Mouse (Mus musculus) forebrain, embryonic 14.5 days (tissue): Measurements from ENCODE around the gene Lhfp. TPM values are rescaled to one million over a fixed set of nuclear protein-coding genes. Genes with fewer than 3 reads are reported as not detected.
"Not testable (repeated sequence)": the region's sequence is repeated elsewhere in the genome, so short reads cannot be mapped to it uniquely, and the experiment has no call there.

Experiments
- ATAC-seq: fragments of 200-750 bp; cut with Nextera tagmentation; 2 replicates; pipeline ENCODE4 v1.8.0; 2017; ENCODE audit warnings: mild to moderate bottlenecking, moderate library complexity
- DNase-seq: peaks from one replicate; pipeline ENCODE4 v3.0.0-alpha.2; 2015; ENCODE audit warnings: low spot score
- H3K27ac ChIP-seq: fragments of 300-500 bp; sonication (generic); 2 replicates; pipeline ENCODE4 v1.5.1; 2014; ENCODE audit warnings: low read depth, mild to moderate bottlenecking, control low read depth, low read length, moderate library complexity
- H3K27me3 ChIP-seq: fragments of 300-500 bp; sonication (generic); replicated peaks from 2 replicates; pipeline ENCODE4 v1.6.1; 2014; ENCODE audit warnings: low read length, control low read depth, mixed read lengths; ENCODE audit not compliant: control insufficient read depth, insufficient read depth
- H3K36me3 ChIP-seq: fragments of 300-500 bp; sonication (generic); 2 replicates; pipeline ENCODE4 v1.6.1; 2014; ENCODE audit warnings: low read length, control low read depth; ENCODE audit not compliant: control insufficient read depth, insufficient read depth
- H3K4me1 ChIP-seq: fragments of 300-500 bp; sonication (generic); 2 replicates; pipeline ENCODE4 v1.6.1; 2014; ENCODE audit warnings: antibody characterized with exemption, low read length, control low read depth; ENCODE audit not compliant: control insufficient read depth, insufficient read depth
- H3K4me2 ChIP-seq: fragments of 300-500 bp; sonication (generic); 2 replicates; pipeline ENCODE4 v1.6.1; 2014; ENCODE audit warnings: mild to moderate bottlenecking, control low read depth, low read length
- H3K4me3 ChIP-seq: fragments of 300-500 bp; sonication (generic); 2 replicates; pipeline ENCODE4 v1.5.1; 2014; ENCODE audit warnings: low read depth, low read length, control low read depth
- H3K9ac ChIP-seq: fragments of 300-500 bp; sonication (generic); 2 replicates; pipeline ENCODE4 v1.6.1; 2014; ENCODE audit warnings: mild to moderate bottlenecking, low read length, control low read depth, moderate library complexity
- H3K9me3 ChIP-seq: fragments of 300-500 bp; sonication (generic); replicated peaks from 2 replicates; pipeline ENCODE4 v1.6.1; 2016; ENCODE audit warnings: low read length, control low read depth, mixed read lengths; ENCODE audit not compliant: control insufficient read depth
- WGBS: fragments of 180-500 bp; shearing (Covaris S2); extraction: QIAGEN DNeasy Blood & Tissue Kit; methylation state at CpG from one replicate; pipeline ENCODE4 v1.1.7; 2014; 5-methylcytosine and 5-hydroxymethylcytosine counted together
- polyA plus RNA-seq: library from polyadenylated mRNA; unstranded; fragments of >200 nt; fragmentation: Nextera tagmentation; extraction: Ambion mirVana; gene quantifications from 2 replicates; pipeline ENCODE4 v1.2.1, GENCODE M21; 2014

Lhfp gene
- polyA plus RNA-seq, 1 experiment from 2014 or later, result 37.4 TPM

- no peak for DNase-seq
- H3K36me3 ChIP-seq, result no peaks in the 10 kb centered on the region
- H3K27me3 ChIP-seq, result no peaks in the 10 kb centered on the region
- peaks cover 20% of the 10 kb centered on the region for H3K4me1 ChIP-seq
- 92% methylated on average over 3 of the region's 3 CpGs for WGBS
- no peak overlapping the region for H3K4me2 ChIP-seq
- no peak overlapping the region for H3K27ac ChIP-seq
- H3K9me3 ChIP-seq, result no peaks in the 10 kb centered on the region
- no peak overlapping the region for H3K4me3 ChIP-seq
- no peak overlapping the region for H3K9ac ChIP-seq
- no peak for ATAC-seq
These were observed 58.9 kb downstream of the Lhfp start for GRCm38 (mm10) chr3:53100210-53100609.

- no peak overlapping the region for H3K27ac ChIP-seq
- H3K36me3 ChIP-seq, result no peaks in the 10 kb centered on the region
- WGBS, result 12% methylated on average over 6 of the region's 6 CpGs
- no peak overlapping the region for H3K4me3 ChIP-seq
- DNase-seq, result no peak
- no peaks in the 10 kb centered on the region for H3K27me3 ChIP-seq
- ATAC-seq, result no peak
- no peak overlapping the region for H3K9ac ChIP-seq
- peaks cover 20% of the 10 kb centered on the region for H3K4me1 ChIP-seq
- no peak overlapping the region for H3K4me2 ChIP-seq
- H3K9me3 ChIP-seq, result no peaks in the 10 kb centered on the region
These were observed 59.5 kb downstream of the Lhfp start for GRCm38 (mm10) chr3:53100803-53101202.

- Histone ChIP-seq H3K36me3 (no peaks in the 10 kb centered on the region), H3K4me1 (peaks cover 20% of the 10 kb centered on the region), H3K27ac (no peak overlapping the region), H3K4me3 (no peak overlapping the region), H3K27me3 (no peaks in the 10 kb centered on the region), H3K9ac (no peak overlapping the region), H3K9me3 (no peaks in the 10 kb centered on the region), H3K4me2 (no peak overlapping the region)
- DNase-seq, result no peak
- 44% methylated on average over 6 of the region's 6 CpGs for WGBS
- ATAC-seq, result no peak
These were observed 60.4 kb downstream of the Lhfp start for GRCm38 (mm10) chr3:53101711-53102110.

- H3K9ac ChIP-seq, result 0 out of 2 replicates have a peak overlapping the region, but pooled peaks have one; percentile 3
- no peaks in the 10 kb centered on the region for H3K27me3 ChIP-seq
- 0 out of 2 replicates have a peak, but pooled peaks have one; percentile 50 for ATAC-seq
- 0 out of 2 replicates have a peak overlapping the region, but pooled peaks have one; percentile 18 for H3K27ac ChIP-seq
- no peak for DNase-seq
- peaks cover 20% of the 10 kb centered on the region for H3K4me1 ChIP-seq
- 16% methylated on average over 5 of the region's 5 CpGs for WGBS
- no peak overlapping the region for H3K4me2 ChIP-seq
- H3K9me3 ChIP-seq, result no peaks in the 10 kb centered on the region
- no peak overlapping the region for H3K4me3 ChIP-seq
- no peaks in the 10 kb centered on the region for H3K36me3 ChIP-seq
These were observed 60.9 kb downstream of the Lhfp start for GRCm38 (mm10) chr3:53102131-53102756.

GRCm38 (mm10) chr3:53102757-53103153, 61.4 kb downstream of the Lhfp start:
- 34% methylated on average over 12 of the region's 12 CpGs for WGBS

GRCm38 (mm10) chr3:53108594-53109373, 67.5 kb downstream of the Lhfp start:
- Histone ChIP-seq H3K9me3 (no peaks in the 10 kb centered on the region), H3K4me3 (no peak overlapping the region), H3K27ac (no peak overlapping the region), H3K36me3 (no peaks in the 10 kb centered on the region), H3K27me3 (no peaks in the 10 kb centered on the region), H3K4me2 (no peak overlapping the region), H3K4me1 (no peaks in the 10 kb centered on the region), H3K9ac (no peak overlapping the region)
- DNase-seq (no peak), ATAC-seq (no peak)
- WGBS, result 37% methylated on average over 11 of the region's 11 CpGs

More at GRCm38 (mm10) chr3:53102757-53103153, 61.4 kb downstream of the Lhfp start:
- Histone ChIP-seq H3K27ac (no peak overlapping the region), H3K27me3 (no peaks in the 10 kb centered on the region), H3K4me2 (no peak overlapping the region), H3K4me3 (no peak overlapping the region), H3K36me3 (no peaks in the 10 kb centered on the region), H3K4me1 (peaks cover 20% of the 10 kb centered on the region), H3K9me3 (no peaks in the 10 kb centered on the region), H3K9ac (0 out of 2 replicates have a peak overlapping the region, but pooled peaks have one; percentile 3)
- ATAC-seq (peak; percentile 23; the same call in 1 of the 2 replicates), DNase-seq (no peak)

- Histone ChIP-seq H3K4me2 (no peak overlapping the region), H3K27ac (no peak overlapping the region), H3K27me3 (no peaks in the 10 kb centered on the region), H3K4me3 (no peak overlapping the region), H3K4me1 (no peaks in the 10 kb centered on the region), H3K9ac (no peak overlapping the region), H3K9me3 (no peaks in the 10 kb centered on the region), H3K36me3 (no peaks in the 10 kb centered on the region)
- ATAC-seq (no peak), DNase-seq (no peak)
- WGBS, result 46% methylated on average over 3 of the region's 3 CpGs
These were observed 68.6 kb downstream of the Lhfp start for GRCm38 (mm10) chr3:53109879-53110278.

- DNase-seq (no peak), ATAC-seq (no peak)
- no peaks in the 10 kb centered on the region for H3K36me3 ChIP-seq
- H3K9ac ChIP-seq, result no peak overlapping the region
- no peaks in the 10 kb centered on the region for H3K9me3 ChIP-seq
- no peak overlapping the region for H3K27ac ChIP-seq
- 91% methylated on average over 7 of the region's 7 CpGs for WGBS
- H3K4me2 ChIP-seq, result no peak overlapping the region
- H3K4me1 ChIP-seq, result no peaks in the 10 kb centered on the region
- no peak overlapping the region for H3K4me3 ChIP-seq
- H3K27me3 ChIP-seq, result no peaks in the 10 kb centered on the region
These were observed 70.7 kb downstream of the Lhfp start for GRCm38 (mm10) chr3:53112048-53112447.

- H3K27ac ChIP-seq, H3K27me3 ChIP-seq, H3K4me3 ChIP-seq, H3K4me2 ChIP-seq, H3K9ac ChIP-seq, ATAC-seq, H3K36me3 ChIP-seq, DNase-seq, H3K4me1 ChIP-seq, H3K9me3 ChIP-seq: not testable (repeated sequence)
- 63% methylated on average over 5 of the region's 9 CpGs for WGBS
These were observed 77.4 kb downstream of the Lhfp start for GRCm38 (mm10) chr3:53118755-53119154.
